Mouse (Mus musculus) lung, adult 18-20 months (tissue): ENCODE measurements around the gene Mapkap1.
A peak's percentile ranks its signal among the peaks of the same experiment; 100 is the strongest.

Experiments
- DNase-seq, 2 experiments: peaks; one replicate each; pipeline ENCODE4 v3.0.0; 2022; ENCODE audit warnings: mixed read lengths in 2 of 2

The Mapkap1 gene

GRCm38 (mm10) chr2:34638955-34639650 lies 232.5 kb downstream of the Mapkap1 start:
- DNase-seq = peak; percentile 76 to 84

DNA sequence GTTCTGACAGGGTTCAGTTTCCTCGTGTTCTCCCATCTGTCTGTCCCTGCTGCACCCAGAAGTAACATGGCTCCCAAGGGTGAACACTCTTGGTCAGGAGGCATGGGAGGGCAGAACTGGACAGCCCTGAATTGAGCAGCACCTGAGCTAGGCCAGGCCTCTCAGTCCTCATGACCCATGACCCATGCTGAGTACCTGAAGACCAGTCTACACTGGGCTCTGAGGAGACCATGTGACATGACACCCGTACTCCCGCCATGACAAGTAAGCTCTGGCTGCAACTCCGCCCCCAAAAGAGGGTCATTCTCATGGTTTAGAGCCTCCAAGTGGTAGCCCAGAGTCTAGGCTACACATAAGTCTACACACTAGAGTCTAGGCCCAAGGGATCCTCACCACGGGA lies 233.2 kb downstream of the Mapkap1 start:
- no peak for DNase-seq

DNA sequence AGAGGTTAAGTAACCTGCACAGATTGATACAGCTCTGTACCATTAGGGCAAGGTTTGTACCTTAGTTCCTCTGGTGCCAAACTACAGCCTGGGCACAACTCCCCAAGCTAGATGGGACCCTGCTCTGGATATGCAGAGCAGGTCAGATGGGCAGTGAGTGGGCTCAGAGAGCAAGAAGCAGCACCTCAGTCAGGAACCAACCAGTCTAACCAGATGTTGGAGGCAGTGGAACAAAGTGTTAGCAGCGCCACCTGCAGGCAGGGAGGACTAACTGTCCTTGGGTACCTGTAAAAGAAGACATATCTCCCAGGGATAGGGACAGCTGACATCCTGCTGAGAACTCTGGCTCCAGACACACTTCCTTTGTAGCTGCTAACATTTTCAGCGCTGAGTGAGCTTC lies 235.8 kb downstream of the Mapkap1 start:
- peak in 1 of 2 experiments; percentile 31 for DNase-seq

DNA sequence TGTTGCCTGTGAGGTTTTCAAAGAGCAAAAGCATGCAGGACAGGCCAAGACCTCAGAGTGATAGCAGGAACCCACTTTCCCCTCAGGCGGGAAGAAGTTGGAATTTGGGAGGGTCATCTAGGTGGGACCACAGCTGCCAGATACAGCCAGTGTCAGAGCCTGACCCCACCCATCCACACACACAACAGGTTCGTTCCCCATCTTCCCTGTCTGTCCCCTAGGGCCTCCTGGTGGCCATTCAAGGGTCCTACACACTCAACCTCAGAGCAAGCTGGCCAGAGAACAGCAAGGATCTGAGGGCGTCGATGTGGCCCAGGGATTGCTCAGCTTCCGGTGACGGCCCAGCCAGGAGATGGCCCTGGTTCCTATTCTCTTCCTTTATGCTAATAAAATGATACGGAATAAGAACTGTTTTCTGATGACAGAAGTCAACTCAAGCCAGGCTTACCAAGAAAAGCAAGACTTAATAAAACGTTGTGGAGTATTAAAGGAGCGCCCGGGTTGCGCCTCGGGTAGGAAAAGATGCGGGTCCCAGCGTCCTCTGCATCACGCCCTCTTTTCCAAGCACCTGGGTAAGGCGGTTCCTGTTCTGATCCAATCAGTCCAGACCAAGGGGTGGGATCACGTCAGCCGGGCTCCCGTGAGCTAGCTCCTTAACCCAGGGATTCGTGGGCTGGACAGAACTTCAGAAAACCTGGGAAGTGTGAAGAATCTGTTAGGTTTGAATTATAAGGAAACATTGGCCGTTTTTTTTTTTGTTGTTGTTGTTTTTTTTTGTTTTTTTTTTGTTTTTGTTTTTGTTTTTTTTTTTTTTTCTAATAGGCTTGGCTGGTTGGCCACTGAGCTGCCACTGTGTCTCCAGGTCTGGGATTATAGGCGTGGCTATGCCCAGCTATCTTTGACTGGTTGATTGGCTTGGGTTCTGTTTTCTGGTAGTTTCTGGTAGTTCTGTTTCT lies 238.3 kb downstream of the Mapkap1 start:
- peak in 1 of 2 experiments; percentile 18 for DNase-seq

DNA sequence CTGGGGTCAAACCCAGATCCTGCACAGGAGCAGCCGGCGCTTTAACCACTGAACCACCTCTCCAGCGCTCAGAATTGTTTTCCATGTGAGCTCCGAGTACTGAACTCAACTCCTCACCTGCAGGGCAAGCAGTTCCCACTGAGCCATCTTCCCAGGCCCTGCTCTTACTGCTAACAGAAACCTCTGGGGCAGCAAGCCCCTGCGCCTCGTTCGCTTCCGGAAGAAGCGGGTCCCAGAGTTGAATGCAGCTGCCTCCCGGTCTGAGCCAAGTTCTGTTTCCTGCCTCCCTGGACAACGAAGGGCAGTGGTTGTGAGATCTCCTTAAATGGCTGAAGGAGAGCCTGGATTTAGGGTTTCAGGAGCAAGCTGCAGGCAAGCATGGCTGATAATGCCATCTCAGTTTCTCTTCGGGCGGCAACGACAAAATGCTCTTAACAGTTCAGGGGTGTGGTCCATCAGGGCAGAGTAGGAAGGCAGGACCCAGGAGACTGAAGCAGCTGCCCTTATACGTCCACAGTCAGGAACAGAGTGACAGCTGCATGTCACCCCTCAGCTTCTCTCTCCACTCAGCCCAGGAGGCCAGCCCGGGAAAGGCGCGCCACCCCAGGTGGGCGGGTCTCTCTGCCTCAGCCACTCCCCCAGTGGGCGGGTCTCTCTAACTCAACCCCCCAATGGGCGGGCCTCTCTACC lies 239.4 kb downstream of the Mapkap1 start:
- peak; percentile 78 to 82 for DNase-seq

GRCm38 (mm10) chr2:34646541-34646865 lies 239.9 kb downstream of the Mapkap1 start:
- no peak for DNase-seq

DNA sequence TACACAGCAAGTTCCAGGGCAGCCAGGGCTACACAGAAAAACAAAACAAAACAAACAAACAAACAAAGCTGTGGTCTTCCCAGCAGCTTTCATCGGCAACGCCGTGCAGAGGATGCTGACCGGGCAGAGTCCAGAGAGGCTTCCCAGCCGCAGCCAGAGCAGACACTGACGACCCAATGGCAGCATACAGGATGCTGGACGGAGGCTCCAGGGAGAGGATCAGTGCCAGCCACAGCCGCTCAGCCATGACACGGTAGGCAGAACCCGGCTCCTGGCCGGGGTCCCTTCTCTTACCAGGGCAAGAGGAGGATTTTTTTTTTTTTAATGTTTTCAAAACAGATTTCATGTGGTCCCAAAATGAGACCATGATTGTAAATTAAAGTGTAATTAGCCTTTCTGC lies 240.8 kb downstream of the Mapkap1 start:
- no peak for DNase-seq

GRCm38 (mm10) chr2:34667820-34668219 lies 261.2 kb downstream of the Mapkap1 start:
- no peak for DNase-seq

GRCm38 (mm10) chr2:34668440-34669191 lies 262.0 kb downstream of the Mapkap1 start:
- no peak for DNase-seq

GRCm38 (mm10) chr2:34669203-34669746 lies 262.7 kb downstream of the Mapkap1 start:
- no peak for DNase-seq

- DNase-seq = peak in 1 of 2 experiments; percentile 11
Observed at GRCm38 (mm10) chr2:34670470-34670869, 263.9 kb downstream of the Mapkap1 start.

- peak; percentile 45 to 49 for DNase-seq
Observed at GRCm38 (mm10) chr2:34671385-34672026, 264.9 kb downstream of the Mapkap1 start.

DNA sequence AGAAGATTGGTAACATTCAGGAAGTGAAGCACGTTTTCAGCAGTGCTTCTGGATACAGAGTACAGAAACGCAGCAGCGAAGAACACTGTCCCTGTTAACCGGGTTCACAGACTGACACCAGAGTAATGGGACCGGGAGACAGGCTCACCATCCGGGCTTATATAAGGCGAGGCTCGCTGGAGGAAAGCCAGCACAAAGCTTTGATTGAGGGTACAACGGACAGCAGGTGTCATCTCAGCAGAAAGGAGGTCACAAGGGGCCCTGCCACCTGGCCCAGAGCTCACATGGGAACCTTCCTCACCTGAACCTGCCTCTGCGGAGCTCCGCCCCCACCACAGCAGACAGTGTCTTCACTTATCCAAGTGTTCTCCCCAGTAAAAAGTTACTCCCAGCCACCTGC lies 267.3 kb downstream of the Mapkap1 start:
- no peak for DNase-seq
